Mouse (Mus musculus): ENCODE measurements around the gene Mgat3. TPM values are rescaled to one million over a fixed set of nuclear protein-coding genes. Genes with fewer than 3 reads are reported as not detected.

The Mgat3 gene
- polyA plus RNA-seq, 1 experiment from 2014 or later: 22.3 TPM

DNA sequence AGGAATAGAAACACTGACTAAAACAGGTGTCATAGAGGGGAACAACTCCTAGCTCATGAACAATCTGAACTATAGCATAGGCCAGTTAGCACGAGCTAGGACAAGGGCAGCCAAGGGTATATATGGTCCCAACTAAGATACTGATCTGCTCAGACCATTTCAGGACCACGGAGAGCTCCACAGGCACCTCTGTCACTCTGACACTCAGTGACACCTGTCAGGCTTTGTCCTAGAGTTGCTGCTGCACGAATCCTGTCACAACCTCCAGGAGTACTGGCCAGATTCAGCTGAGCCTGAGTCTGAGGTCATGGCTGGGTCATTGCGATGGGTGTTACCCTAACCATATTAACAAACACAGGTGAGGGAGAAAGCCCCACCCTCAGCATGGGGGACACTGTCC lies 29.9 kb downstream of the Mgat3 start:
- WGBS: 37% methylated on average over 4 of the region's 4 CpGs

DNA sequence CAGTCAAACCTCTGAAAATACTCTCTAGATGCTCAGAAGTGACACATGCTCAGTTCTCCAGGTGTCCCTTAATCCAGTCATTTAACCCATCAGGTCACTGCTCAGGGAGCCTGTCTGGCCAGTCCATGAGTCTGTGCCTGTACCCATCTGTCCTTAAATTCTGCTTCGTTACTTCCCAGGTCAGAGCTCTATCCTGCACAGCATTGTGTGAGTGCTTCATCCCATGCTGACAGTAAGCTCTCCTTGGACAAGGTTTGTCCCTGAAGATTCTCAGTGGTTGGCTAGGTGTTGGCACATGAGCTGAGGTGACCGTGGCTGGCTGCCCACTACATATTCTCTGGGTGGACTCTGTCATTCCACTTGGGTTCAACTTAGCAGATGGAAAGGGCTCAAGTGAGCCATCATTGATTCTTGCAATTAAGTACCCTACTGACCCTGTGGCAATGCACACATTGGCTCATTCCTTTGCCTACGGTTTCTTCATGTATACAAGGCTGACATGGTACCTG lies 32.6 kb downstream of the Mgat3 start:
- H3K27me3 ChIP-seq (ENCODE audit: control insufficient read depth, insufficient read depth, low read length): no peaks in the 10 kb centered on the region
- H3K36me3 ChIP-seq (replicated peaks; ENCODE audit: control insufficient read depth, insufficient read depth): peaks cover 7% of the 10 kb centered on the region
- no peak overlapping the region for H3K27ac ChIP-seq
- no peak for ATAC-seq (ENCODE audit: low FRiP score)
- no peaks in the 10 kb centered on the region for H3K4me1 ChIP-seq (replicated peaks; ENCODE audit: control insufficient read depth, insufficient read depth, low read length)
- H3K4me2 ChIP-seq (replicated peaks): no peak overlapping the region
- H3K4me3 ChIP-seq (replicated peaks; ENCODE audit: low read length): no peak overlapping the region
- H3K9me3 ChIP-seq (ENCODE audit: control insufficient read depth, low read length): no peaks in the 10 kb centered on the region
- H3K9ac ChIP-seq: no peak overlapping the region
- DNase-seq (ENCODE audit: low spot score): no peak
- WGBS: 94% methylated on average over 3 of the region's 3 CpGs

More for the DNA sequence above, 29.9 kb downstream of the Mgat3 start:
- Histone ChIP-seq H3K4me1 (replicated peaks; ENCODE audit: control insufficient read depth, insufficient read depth, low read length) (no peaks in the 10 kb centered on the region), H3K27ac (no peak overlapping the region), H3K27me3 (ENCODE audit: control insufficient read depth, insufficient read depth, low read length) (no peaks in the 10 kb centered on the region), H3K9me3 (ENCODE audit: control insufficient read depth, low read length) (no peaks in the 10 kb centered on the region), H3K4me3 (replicated peaks; ENCODE audit: low read length) (no peak overlapping the region), H3K4me2 (replicated peaks) (no peak overlapping the region), H3K9ac (no peak overlapping the region), H3K36me3 (replicated peaks; ENCODE audit: control insufficient read depth, insufficient read depth) (peaks cover 6% of the 10 kb centered on the region; the same call in 1 of the 2 replicates)
- DNase-seq (ENCODE audit: low spot score): no peak
- ATAC-seq (ENCODE audit: low FRiP score): no peak

DNA sequence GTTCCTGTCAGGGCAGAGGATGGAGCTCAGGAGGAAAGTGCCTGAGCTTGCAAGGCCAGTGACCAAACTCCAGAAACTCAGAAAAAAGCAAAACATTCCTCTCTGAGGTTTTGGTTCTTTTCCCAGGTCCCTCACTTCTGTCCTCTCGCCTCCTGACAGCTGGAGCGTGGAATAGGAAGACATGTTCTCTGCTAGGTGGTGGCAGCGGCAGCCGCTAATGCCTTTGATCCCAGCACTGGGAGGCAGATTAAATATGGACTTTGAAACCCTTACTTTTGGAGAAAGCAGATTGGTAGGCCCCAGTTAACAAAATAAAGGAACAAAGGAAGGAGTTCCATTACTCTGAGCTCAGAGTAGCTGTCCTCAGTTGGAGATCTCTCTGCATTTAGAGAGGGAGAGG lies 34.9 kb downstream of the Mgat3 start:
- H3K27me3 ChIP-seq (ENCODE audit: control insufficient read depth, insufficient read depth, low read length): no peaks in the 10 kb centered on the region
- ATAC-seq (ENCODE audit: low FRiP score) (no peak), DNase-seq (ENCODE audit: low spot score) (no peak)
- no peaks in the 10 kb centered on the region for H3K4me1 ChIP-seq (replicated peaks; ENCODE audit: control insufficient read depth, insufficient read depth, low read length)
- WGBS: 11% methylated on average over 4 of the region's 4 CpGs
- no peaks in the 10 kb centered on the region for H3K9me3 ChIP-seq (ENCODE audit: control insufficient read depth, low read length)
- H3K4me2 ChIP-seq (replicated peaks): no peak overlapping the region
- H3K9ac ChIP-seq: no peak overlapping the region
- H3K27ac ChIP-seq: no peak overlapping the region
- no peak overlapping the region for H3K4me3 ChIP-seq (replicated peaks; ENCODE audit: low read length)
- peaks cover 23% of the 10 kb centered on the region for H3K36me3 ChIP-seq (replicated peaks; ENCODE audit: control insufficient read depth, insufficient read depth)

DNA sequence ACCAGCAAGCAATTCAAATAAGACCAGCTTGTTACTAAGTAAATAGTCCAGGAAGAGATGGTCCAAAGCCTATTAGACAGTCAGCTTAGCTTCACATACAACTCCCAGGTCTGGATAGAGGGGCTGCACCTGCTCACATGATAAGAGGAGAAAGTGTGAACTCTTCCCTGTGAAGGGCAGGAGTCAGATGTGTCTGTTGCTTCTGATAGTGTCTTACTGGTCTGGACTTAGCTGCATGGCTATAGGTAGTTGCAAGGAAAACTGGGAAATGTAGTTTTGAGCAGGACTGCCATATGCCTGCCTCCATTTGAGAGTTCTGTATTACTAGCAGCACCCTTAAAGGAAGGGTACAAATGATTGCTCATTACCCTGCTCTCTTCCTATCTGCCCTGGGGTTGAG lies 40.2 kb downstream of the Mgat3 start:
- H3K4me2 ChIP-seq (replicated peaks): no peak overlapping the region
- DNase-seq (ENCODE audit: low spot score) (no peak), ATAC-seq (ENCODE audit: low FRiP score) (no peak)
- no peak overlapping the region for H3K27ac ChIP-seq
- no peak overlapping the region for H3K9ac ChIP-seq
- H3K4me1 ChIP-seq (replicated peaks; ENCODE audit: control insufficient read depth, insufficient read depth, low read length): no peaks in the 10 kb centered on the region
- no peaks in the 10 kb centered on the region for H3K27me3 ChIP-seq (ENCODE audit: control insufficient read depth, insufficient read depth, low read length)
- H3K36me3 ChIP-seq (replicated peaks; ENCODE audit: control insufficient read depth, insufficient read depth): peaks cover 35% of the 10 kb centered on the region
- no peaks in the 10 kb centered on the region for H3K9me3 ChIP-seq (ENCODE audit: control insufficient read depth, low read length)
- H3K4me3 ChIP-seq (replicated peaks; ENCODE audit: low read length): no peak overlapping the region

DNA sequence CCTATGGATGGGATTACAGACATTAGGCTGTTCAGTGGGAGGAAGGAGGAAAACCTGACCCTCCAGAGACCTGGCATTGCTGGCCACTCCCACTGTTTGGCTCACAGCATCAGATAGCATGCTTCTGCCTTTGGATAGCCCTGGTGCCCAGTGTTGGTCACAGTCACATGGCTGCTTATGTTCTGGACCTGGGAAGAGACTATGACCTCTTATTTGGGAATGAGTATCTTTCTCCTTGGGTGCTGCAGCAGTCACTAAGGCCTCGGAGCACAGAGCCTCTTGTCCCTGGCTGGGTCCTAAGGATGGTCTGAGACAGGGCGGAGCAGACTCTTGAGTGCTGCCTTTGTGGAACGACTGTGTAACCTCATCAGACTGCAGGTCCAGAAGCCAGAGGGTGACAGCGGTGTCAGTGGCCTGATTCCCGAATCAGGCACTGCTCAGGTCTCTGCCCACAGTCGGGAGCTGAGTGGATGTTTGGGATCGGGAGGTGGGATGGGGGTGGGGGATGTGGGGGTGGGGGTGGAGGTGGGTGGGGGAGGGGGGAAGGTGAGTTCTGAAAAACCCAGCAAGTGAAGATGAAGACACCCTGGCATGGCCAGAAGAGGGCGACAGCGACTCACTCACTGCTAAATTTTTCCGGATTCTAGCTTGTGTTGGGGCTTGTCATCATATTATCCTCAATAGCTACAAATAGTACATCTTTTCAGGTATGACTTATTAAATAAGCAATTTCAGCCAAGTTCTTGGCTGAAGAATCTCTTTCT lies 42.4 kb downstream of the Mgat3 start:
- H3K27me3 ChIP-seq (ENCODE audit: control insufficient read depth, insufficient read depth, low read length): no peaks in the 10 kb centered on the region
- H3K9ac ChIP-seq: no peak overlapping the region
- ATAC-seq (ENCODE audit: low FRiP score) (no peak), DNase-seq (ENCODE audit: low spot score) (no peak)
- no peak overlapping the region for H3K4me3 ChIP-seq (replicated peaks; ENCODE audit: low read length)
- H3K9me3 ChIP-seq (ENCODE audit: control insufficient read depth, low read length): no peaks in the 10 kb centered on the region
- no peak overlapping the region for H3K27ac ChIP-seq
- peaks cover 35% of the 10 kb centered on the region for H3K36me3 ChIP-seq (replicated peaks; ENCODE audit: control insufficient read depth, insufficient read depth)
- WGBS: 19% methylated on average over 10 of the region's 10 CpGs
- no peaks in the 10 kb centered on the region for H3K4me1 ChIP-seq (replicated peaks; ENCODE audit: control insufficient read depth, insufficient read depth, low read length)
- no peak overlapping the region for H3K4me2 ChIP-seq (replicated peaks)

DNA sequence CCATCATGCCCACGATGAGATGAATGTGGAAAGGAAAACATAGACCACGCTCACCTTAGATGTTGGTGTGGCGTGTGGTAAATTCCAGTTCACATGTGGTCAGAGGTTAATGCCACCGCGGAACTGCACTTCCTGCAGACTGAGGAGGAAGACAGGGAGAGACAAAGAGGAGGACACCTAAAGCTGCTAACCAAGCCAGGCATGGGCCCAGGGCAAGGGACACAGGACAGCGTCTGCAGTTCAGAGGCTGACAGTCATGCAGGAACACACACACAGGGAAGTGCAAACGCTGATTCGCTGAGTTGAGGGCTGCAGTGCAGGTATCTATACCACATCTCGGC lies 42.9 kb downstream of the Mgat3 start:
- Histone ChIP-seq H3K27me3 (ENCODE audit: control insufficient read depth, insufficient read depth, low read length) (no peaks in the 10 kb centered on the region), H3K9me3 (ENCODE audit: control insufficient read depth, low read length) (no peaks in the 10 kb centered on the region), H3K4me1 (replicated peaks; ENCODE audit: control insufficient read depth, insufficient read depth, low read length) (no peaks in the 10 kb centered on the region), H3K4me2 (replicated peaks) (no peak overlapping the region), H3K4me3 (replicated peaks; ENCODE audit: low read length) (no peak overlapping the region), H3K36me3 (replicated peaks; ENCODE audit: control insufficient read depth, insufficient read depth) (peaks cover 31% of the 10 kb centered on the region), H3K27ac (no peak overlapping the region), H3K9ac (no peak overlapping the region)
- 59% methylated on average over 9 of the region's 9 CpGs for WGBS
- DNase-seq (ENCODE audit: low spot score) (no peak), ATAC-seq (ENCODE audit: low FRiP score) (no peak)

DNA sequence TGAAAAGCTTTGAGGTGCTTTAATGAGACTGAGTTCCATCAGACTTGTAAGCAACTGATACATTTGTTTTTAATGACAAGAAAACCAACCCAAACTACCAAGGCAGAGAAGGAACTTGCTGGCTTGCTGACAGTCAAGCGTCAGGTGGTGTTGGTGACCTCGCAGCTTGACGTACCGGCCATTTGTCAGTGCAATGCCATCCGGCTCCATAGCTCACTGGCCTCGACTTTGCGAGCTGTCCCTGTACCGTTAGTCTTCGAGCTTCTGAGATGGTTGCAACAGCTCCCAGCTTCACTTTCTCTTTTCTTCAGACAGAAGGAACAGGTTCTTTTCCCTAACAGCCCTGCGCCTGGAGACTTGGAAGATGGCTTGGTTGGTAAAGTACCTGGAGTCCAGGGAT lies 44.0 kb downstream of the Mgat3 start:
- DNase-seq (ENCODE audit: low spot score): no peak

DNA sequence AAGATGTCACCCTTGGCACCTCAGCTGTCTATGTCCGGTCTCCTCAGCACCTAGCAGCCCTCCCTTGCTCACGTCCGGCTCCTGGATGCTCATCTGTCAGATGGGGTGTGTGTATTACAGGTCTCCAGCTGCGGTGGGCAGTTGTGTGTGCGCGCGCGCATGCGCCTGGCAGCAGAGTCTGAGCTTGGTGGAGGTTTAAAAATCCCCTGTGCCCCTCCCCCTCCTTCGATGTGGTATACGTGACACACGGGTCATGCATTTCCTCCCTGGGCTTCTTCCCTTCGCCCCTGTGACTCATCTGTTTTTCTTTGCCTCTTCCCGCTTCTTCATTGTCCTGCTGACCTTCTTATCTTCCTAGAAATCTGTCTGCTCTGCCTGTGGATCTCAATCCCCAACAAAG lies 45.7 kb downstream of the Mgat3 start:
- Histone ChIP-seq H3K36me3 (replicated peaks; ENCODE audit: control insufficient read depth, insufficient read depth) (peaks cover 11% of the 10 kb centered on the region), H3K4me1 (replicated peaks; ENCODE audit: control insufficient read depth, insufficient read depth, low read length) (no peaks in the 10 kb centered on the region), H3K27ac (no peak overlapping the region), H3K9me3 (ENCODE audit: control insufficient read depth, low read length) (no peaks in the 10 kb centered on the region), H3K4me2 (replicated peaks) (no peak overlapping the region), H3K27me3 (ENCODE audit: control insufficient read depth, insufficient read depth, low read length) (no peaks in the 10 kb centered on the region), H3K9ac (no peak overlapping the region), H3K4me3 (replicated peaks; ENCODE audit: low read length) (no peak overlapping the region)
- DNase-seq (ENCODE audit: low spot score): no peak
- ATAC-seq (ENCODE audit: low FRiP score): no peak
- WGBS: 59% methylated on average over 14 of the region's 14 CpGs

More for the DNA sequence above, 44.0 kb downstream of the Mgat3 start:
- no peaks in the 10 kb centered on the region for H3K9me3 ChIP-seq (ENCODE audit: control insufficient read depth, low read length)
- no peaks in the 10 kb centered on the region for H3K27me3 ChIP-seq (ENCODE audit: control insufficient read depth, insufficient read depth, low read length)
- H3K4me1 ChIP-seq (replicated peaks; ENCODE audit: control insufficient read depth, insufficient read depth, low read length): no peaks in the 10 kb centered on the region
- no peak overlapping the region for H3K4me3 ChIP-seq (replicated peaks; ENCODE audit: low read length)
- no peak overlapping the region for H3K4me2 ChIP-seq (replicated peaks)
- 93% methylated on average over 10 of the region's 10 CpGs for WGBS
- H3K36me3 ChIP-seq (replicated peaks; ENCODE audit: control insufficient read depth, insufficient read depth): peaks cover 20% of the 10 kb centered on the region
- H3K27ac ChIP-seq: no peak overlapping the region
- no peak overlapping the region for H3K9ac ChIP-seq
- ATAC-seq (ENCODE audit: low FRiP score): no peak

DNA sequence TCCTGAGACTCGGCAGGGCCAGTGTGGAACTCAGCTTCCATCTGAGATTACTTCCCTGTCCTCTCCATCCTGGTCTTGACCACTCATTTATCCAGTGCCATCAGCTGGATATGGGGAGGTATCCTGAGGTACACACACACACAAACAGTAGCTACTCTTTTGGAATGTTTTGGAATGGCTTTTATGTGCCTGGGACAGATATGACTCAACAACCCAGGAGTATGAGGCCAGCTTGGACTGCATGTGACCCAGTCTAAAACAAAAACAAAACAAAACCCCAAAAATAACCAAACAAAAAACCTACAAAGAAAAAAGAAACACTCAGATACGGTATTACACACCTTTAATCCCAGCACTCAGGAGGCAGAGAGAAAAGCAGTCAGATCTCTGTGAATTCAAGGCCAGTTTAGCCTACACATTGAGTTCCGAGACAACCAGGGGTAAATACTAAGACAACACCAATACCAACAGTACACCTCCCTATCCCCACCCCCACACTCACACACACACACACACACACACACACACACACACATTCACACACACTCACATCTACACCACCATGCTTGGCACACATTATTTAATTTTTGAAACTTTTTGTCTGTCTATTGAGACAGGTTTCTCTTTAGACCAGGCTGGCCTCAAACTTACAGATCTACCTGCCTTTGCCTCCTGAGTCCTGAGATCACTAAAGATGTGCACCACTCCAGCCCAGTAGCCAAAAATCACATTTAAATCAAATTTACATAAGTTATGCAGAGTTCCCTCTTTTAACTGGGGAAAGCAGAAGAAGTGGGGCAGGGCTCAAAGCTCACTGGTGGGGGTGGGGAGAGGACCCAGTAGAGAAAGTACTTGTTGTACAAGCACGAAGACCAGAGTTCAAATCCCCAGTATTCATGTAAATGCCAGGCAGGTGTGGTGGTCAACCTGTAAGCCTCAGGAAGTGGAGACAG lies 46.5 kb downstream of the Mgat3 start:
- H3K36me3 ChIP-seq (replicated peaks; ENCODE audit: control insufficient read depth, insufficient read depth): peaks cover 6% of the 10 kb centered on the region; the same call in 1 of the 2 replicates
- no peak for ATAC-seq (ENCODE audit: low FRiP score)
- no peak for DNase-seq (ENCODE audit: low spot score)
- no peaks in the 10 kb centered on the region for H3K27me3 ChIP-seq (ENCODE audit: control insufficient read depth, insufficient read depth, low read length)
- WGBS: 75% methylated on average over 4 of the region's 4 CpGs
- no peak overlapping the region for H3K27ac ChIP-seq
- H3K9me3 ChIP-seq (ENCODE audit: control insufficient read depth, low read length): no peaks in the 10 kb centered on the region
- H3K4me2 ChIP-seq (replicated peaks): no peak overlapping the region
- H3K9ac ChIP-seq: no peak overlapping the region
- H3K4me1 ChIP-seq (replicated peaks; ENCODE audit: control insufficient read depth, insufficient read depth, low read length): no peaks in the 10 kb centered on the region
- H3K4me3 ChIP-seq (replicated peaks; ENCODE audit: low read length): no peak overlapping the region

Measured in hindbrain, embryonic 14.5 days (tissue).